Mouse (Mus musculus): Measurements from ENCODE around the gene Meis1. TPM values are rescaled to one million over a fixed set of nuclear protein-coding genes. Genes with fewer than 3 reads are reported as not detected.
A peak's percentile ranks its signal among the peaks of the same experiment; 100 is the strongest.

Gene Meis1
- polyA plus RNA-seq, 1 experiment: not detected

- H3K4me1 ChIP-seq (ENCODE audit: control insufficient read depth, insufficient read depth, low read length): peaks cover 7% of the 10 kb centered on the region
- no peak for TF ChIP-seq POLR2A (IDR thresholded peaks at IDR 0.05; ENCODE audit: insufficient read depth, low read depth, low read length)
- no peak for TF ChIP-seq CTCF (IDR thresholded peaks at IDR 0.05; ENCODE audit: insufficient read depth, low read depth, low read length)
- H3K4me3 ChIP-seq (ENCODE audit: insufficient read depth, low read depth, low read length): peak overlapping the region; percentile 58
- peak overlapping the region; percentile 84 for H3K27ac ChIP-seq (ENCODE audit: insufficient read depth, low read depth, low read length)
- 23% methylated on average over 37 of the region's 37 CpGs for WGBS
Measured at GRCm38 (mm10) chr11:19015731-19016461, 2.9 kb downstream of the Meis1 start.

GRCm38 (mm10) chr11:19015381-19015730 is 3.4 kb downstream of the Meis1 start:
- TF ChIP-seq CTCF (IDR thresholded peaks at IDR 0.05; ENCODE audit: insufficient read depth, low read depth, low read length) (no peak), POLR2A (IDR thresholded peaks at IDR 0.05; ENCODE audit: insufficient read depth, low read depth, low read length) (no peak)
- Histone ChIP-seq H3K27ac (ENCODE audit: insufficient read depth, low read depth, low read length) (peak overlapping the region; percentile 84), H3K4me3 (ENCODE audit: insufficient read depth, low read depth, low read length) (peak overlapping the region; percentile 58)

GRCm38 (mm10) chr11:19014441-19015161 is 4.2 kb downstream of the Meis1 start:
- Histone ChIP-seq H3K27ac (ENCODE audit: insufficient read depth, low read depth, low read length) (peak overlapping the region; percentile 57; the same call in 1 of the 2 replicates), H3K4me3 (ENCODE audit: insufficient read depth, low read depth, low read length) (peak overlapping the region; percentile 53), H3K4me1 (ENCODE audit: control insufficient read depth, insufficient read depth, low read length) (peaks cover 9% of the 10 kb centered on the region; the same call in 1 of the 2 replicates)
- TF ChIP-seq CTCF (IDR thresholded peaks at IDR 0.05; ENCODE audit: insufficient read depth, low read depth, low read length) (no peak), POLR2A (IDR thresholded peaks at IDR 0.05; ENCODE audit: insufficient read depth, low read depth, low read length) (no peak)
- WGBS: 39% methylated on average over 35 of the region's 35 CpGs

More at GRCm38 (mm10) chr11:19015381-19015730, 3.4 kb downstream of the Meis1 start:
- WGBS: 36% methylated on average over 5 of the region's 5 CpGs
- H3K4me1 ChIP-seq (ENCODE audit: control insufficient read depth, insufficient read depth, low read length): peaks cover 6% of the 10 kb centered on the region; the same call in 1 of the 2 replicates

GRCm38 (mm10) chr11:19014113-19014440 is 4.7 kb downstream of the Meis1 start:
- TF ChIP-seq CTCF (IDR thresholded peaks at IDR 0.05; ENCODE audit: insufficient read depth, low read depth, low read length) (no peak), POLR2A (IDR thresholded peaks at IDR 0.05; ENCODE audit: insufficient read depth, low read depth, low read length) (no peak)
- peak overlapping the region; percentile 53 for H3K4me3 ChIP-seq (ENCODE audit: insufficient read depth, low read depth, low read length)
- peaks cover 9% of the 10 kb centered on the region for H3K4me1 ChIP-seq (ENCODE audit: control insufficient read depth, insufficient read depth, low read length)
- peak overlapping the region; percentile 84 for H3K27ac ChIP-seq (ENCODE audit: insufficient read depth, low read depth, low read length)
- WGBS: 47% methylated on average over 12 of the region's 12 CpGs

- H3K4me1 ChIP-seq (ENCODE audit: control insufficient read depth, insufficient read depth, low read length): peaks cover 13% of the 10 kb centered on the region
- 56% methylated on average over 25 of the region's 25 CpGs for WGBS
- peak overlapping the region; percentile 53 for H3K4me3 ChIP-seq (ENCODE audit: insufficient read depth, low read depth, low read length)
Measured at GRCm38 (mm10) chr11:19013141-19014112, 5.4 kb downstream of the Meis1 start.

GRCm38 (mm10) chr11:19012463-19013115 is 6.2 kb downstream of the Meis1 start:
- WGBS: 38% methylated on average over 2 of the region's 2 CpGs
- H3K27ac ChIP-seq (ENCODE audit: insufficient read depth, low read depth, low read length): no peak overlapping the region
- H3K4me1 ChIP-seq (ENCODE audit: control insufficient read depth, insufficient read depth, low read length): peaks cover 19% of the 10 kb centered on the region

More at GRCm38 (mm10) chr11:19013141-19014112, 5.4 kb downstream of the Meis1 start:
- TF ChIP-seq POLR2A (IDR thresholded peaks at IDR 0.05; ENCODE audit: insufficient read depth, low read depth, low read length): no peak
- TF ChIP-seq CTCF (IDR thresholded peaks at IDR 0.05; ENCODE audit: insufficient read depth, low read depth, low read length): no peak
- peak overlapping the region; percentile 84 for H3K27ac ChIP-seq (ENCODE audit: insufficient read depth, low read depth, low read length)

GRCm38 (mm10) chr11:19012001-19012400 is 6.8 kb downstream of the Meis1 start:
- TF ChIP-seq CTCF (IDR thresholded peaks at IDR 0.05; ENCODE audit: insufficient read depth, low read depth, low read length) (no peak), POLR2A (IDR thresholded peaks at IDR 0.05; ENCODE audit: insufficient read depth, low read depth, low read length) (no peak)
- 80% methylated on average over 2 of the region's 2 CpGs for WGBS
- Histone ChIP-seq H3K27ac (ENCODE audit: insufficient read depth, low read depth, low read length) (no peak overlapping the region), H3K4me1 (ENCODE audit: control insufficient read depth, insufficient read depth, low read length) (peaks cover 22% of the 10 kb centered on the region), H3K4me3 (ENCODE audit: insufficient read depth, low read depth, low read length) (no peak overlapping the region)

More at GRCm38 (mm10) chr11:19012463-19013115, 6.2 kb downstream of the Meis1 start:
- no peak overlapping the region for H3K4me3 ChIP-seq (ENCODE audit: insufficient read depth, low read depth, low read length)
- TF ChIP-seq CTCF (IDR thresholded peaks at IDR 0.05; ENCODE audit: insufficient read depth, low read depth, low read length) (no peak), POLR2A (IDR thresholded peaks at IDR 0.05; ENCODE audit: insufficient read depth, low read depth, low read length) (no peak)
